Mouse (Mus musculus): ENCODE results near the gene Ppp1r8.

GRCm38 (mm10) chr4:132798028-132798427, 44.9 kb downstream of the Ppp1r8 start:
- TF ChIP-seq EP300 (IDR thresholded peaks at IDR 0.05; ENCODE audit: low read depth) = no peak
- no peak for TF ChIP-seq CTCF (IDR thresholded peaks at IDR 0.05; ENCODE audit: low read depth)
